Mouse (Mus musculus) E14TG2a.4 (cell line): ENCODE measurements around the gene Mlxipl.

Source experiments
- H3K27me3 ChIP-seq: 2 replicates; pipeline ENCODE4 v1.6.1; 2014; ENCODE audit warnings: low read length, control low read depth; ENCODE audit not compliant: insufficient read depth
- H3K36me3 ChIP-seq: 2 replicates; pipeline ENCODE4 v1.6.1; 2014; ENCODE audit warnings: low read length, control low read depth; ENCODE audit not compliant: insufficient read depth
- H3K4me1 ChIP-seq: replicated peaks from 2 replicates; pipeline ENCODE4 v1.6.1; 2014; ENCODE audit warnings: low read depth, low read length, control low read depth
- H3K4me3 ChIP-seq: replicated peaks from 2 replicates; pipeline ENCODE4 v1.5.1; 2014; ENCODE audit warnings: mild to moderate bottlenecking, low read length
- H3K9me3 ChIP-seq: 2 replicates; pipeline ENCODE4 v1.6.1; 2014; ENCODE audit warnings: low read length, control low read depth
- CTCF ChIP-seq: conservative IDR thresholded peaks from 2 replicates; pipeline ENCODE4 v1.5.1; 2014; ENCODE audit warnings: low read length
- NANOG ChIP-seq: IDR thresholded peaks from 2 replicates; pipeline ENCODE4 v1.6.1; 2014; ENCODE audit warnings: borderline replicate concordance, low read length, mixed read lengths
- POU5F1 ChIP-seq: IDR thresholded peaks from 2 replicates; pipeline ENCODE4 v1.6.1; 2014; ENCODE audit warnings: low read length, borderline replicate concordance

Gene Mlxipl

DNA sequence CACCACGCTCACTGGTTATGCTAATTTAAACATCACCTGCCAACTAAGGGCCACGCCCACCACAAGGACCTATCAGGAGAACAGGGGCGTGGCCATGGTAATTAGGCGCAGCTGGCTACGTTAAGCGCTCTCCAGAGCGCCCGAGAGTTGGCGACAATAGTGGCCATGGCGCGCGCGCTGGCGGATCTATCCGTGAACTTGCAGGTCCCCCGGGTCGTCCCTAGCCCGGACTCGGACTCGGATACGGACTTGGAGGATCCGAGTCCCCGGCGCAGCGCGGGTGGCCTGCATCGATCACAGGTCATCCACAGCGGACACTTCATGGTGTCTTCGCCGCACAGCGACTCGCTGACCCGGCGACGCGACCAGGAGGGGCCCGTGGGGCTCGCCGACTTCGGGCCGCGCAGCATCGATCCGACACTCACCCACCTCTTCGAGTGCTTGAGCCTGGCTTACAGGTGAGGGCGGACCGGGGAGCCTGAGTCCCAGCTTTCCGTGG lies 17.1 kb downstream of the Mlxipl start:
- Histone ChIP-seq H3K4me3 (peak overlapping the region; percentile 84), H3K27me3 (peaks cover 78% of the 10 kb centered on the region), H3K36me3 (no peaks in the 10 kb centered on the region), H3K4me1 (peaks cover 29% of the 10 kb centered on the region), H3K9me3 (no peaks in the 10 kb centered on the region)
- TF ChIP-seq CTCF (no peak), NANOG (no peak), POU5F1 (no peak)

DNA sequence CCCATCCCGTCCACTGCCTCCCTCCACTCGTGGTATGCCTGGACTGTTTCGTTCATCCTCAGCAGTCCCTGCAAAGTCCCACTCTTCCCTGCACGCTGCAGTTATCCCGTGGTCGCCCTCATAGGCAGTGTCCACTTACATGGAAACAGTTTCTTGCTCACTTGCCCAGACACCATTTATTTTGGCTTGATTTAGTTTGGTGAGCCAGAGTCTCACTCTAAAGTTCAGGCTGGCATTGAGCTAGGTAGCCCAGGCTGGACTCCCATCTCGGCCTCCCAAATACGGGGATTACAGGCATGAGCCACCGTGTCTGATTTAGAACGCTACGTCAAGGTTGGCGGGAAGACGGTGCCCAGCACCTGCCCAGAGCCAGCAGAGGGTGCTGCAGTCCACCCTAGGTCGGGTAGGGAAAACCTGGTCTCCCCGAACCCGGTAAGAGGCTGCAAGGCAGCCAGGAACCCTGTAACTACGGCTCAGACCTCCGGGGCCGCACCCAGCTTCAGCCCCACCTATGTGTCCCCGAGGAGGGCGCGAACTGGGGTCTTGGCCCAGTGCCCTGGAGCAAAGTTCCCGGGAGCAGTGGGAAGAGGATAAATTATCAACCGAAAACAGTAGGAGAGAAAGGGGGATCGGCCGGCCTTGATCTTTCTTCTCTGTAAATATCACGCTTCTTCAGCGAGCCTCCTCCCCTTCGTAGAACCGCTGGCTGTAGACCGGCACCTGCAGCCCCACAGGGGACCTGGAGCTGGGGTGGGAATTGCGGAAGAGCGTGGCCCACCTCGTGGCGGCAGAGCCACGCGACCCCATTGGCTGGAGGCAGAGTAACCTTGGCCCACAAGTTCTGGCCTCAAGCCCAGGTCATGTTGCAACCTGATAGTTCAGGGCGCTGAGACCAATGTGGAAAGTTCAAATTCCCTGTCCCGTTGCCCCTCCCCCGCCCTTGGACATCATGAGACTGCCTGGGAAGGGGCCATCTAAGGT lies 18.1 kb downstream of the Mlxipl start:
- TF ChIP-seq POU5F1 = no peak
- TF ChIP-seq NANOG = no peak
- TF ChIP-seq CTCF = no peak; the same call in 1 of the 2 replicates
- Histone ChIP-seq H3K4me1 (peaks cover 29% of the 10 kb centered on the region), H3K36me3 (no peaks in the 10 kb centered on the region), H3K27me3 (peaks cover 74% of the 10 kb centered on the region), H3K9me3 (no peaks in the 10 kb centered on the region), H3K4me3 (peak overlapping the region; percentile 84)

DNA sequence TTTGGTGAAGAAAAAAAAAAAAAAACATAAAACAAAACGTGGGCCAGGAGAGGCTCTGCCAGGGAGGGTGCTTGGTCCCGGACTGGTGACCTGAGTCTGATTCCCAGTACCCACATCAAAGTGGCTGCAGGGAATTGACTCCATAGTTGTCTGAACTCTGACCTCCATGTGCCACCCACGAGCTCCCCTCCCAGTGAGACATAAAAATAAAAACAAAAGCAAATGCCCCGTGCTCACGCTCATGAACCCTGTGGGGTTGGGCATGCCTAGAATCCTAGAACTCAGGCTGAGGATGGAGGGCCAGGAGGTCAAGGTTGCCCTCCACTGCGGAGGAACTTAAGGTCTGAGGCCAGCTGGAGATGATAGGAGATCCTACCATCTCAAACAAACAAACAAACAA lies 19.3 kb downstream of the Mlxipl start:
- Histone ChIP-seq H3K9me3 (no peaks in the 10 kb centered on the region), H3K4me3 (peak overlapping the region; percentile 84), H3K36me3 (no peaks in the 10 kb centered on the region), H3K27me3 (peaks cover 72% of the 10 kb centered on the region), H3K4me1 (peaks cover 37% of the 10 kb centered on the region)
- TF ChIP-seq CTCF = no peak
- TF ChIP-seq POU5F1 = no peak
- TF ChIP-seq NANOG = no peak

DNA sequence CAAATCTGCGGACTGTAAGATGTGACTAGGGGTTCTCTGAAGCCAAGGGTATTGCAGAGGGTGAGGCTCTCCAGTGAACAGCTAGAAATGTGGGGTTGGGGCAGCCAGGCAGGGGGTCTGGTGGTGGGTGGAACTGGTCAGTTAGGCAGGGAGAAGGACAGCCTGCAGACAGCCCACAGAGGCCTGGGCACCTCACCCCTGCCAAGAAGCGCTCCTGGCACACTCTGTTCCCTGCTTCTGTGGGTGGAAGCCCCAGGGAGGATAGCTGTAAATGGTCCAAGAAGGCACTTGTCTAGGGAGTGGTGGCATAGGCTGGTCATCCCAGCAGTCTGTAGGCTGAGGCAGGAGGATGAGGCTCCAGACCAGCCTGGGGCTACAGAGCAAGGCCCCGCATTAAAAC lies 19.7 kb downstream of the Mlxipl start:
- peaks cover 41% of the 10 kb centered on the region for H3K4me1 ChIP-seq
- TF ChIP-seq POU5F1 (no peak), CTCF (no peak), NANOG (no peak)

DNA sequence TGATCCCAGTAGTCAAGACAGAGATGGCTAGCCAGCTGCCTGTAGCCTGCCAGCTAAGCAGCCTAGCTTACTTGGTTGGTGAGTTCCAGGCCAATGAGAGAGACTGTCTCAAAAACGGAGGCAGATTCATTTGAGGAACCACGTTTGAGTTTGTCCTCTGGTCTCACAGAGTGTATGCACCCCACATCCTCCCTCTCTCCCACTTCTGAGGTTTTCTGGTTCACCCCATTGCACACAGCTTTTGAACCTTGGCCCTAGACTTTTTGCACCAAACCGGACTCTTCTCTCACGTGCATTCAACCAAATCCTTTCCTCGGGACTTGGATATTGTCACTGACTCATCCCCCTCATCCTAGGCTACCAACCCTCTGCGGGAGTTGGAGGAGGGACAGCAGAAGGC lies 20.3 kb downstream of the Mlxipl start:
- Histone ChIP-seq H3K9me3 (no peaks in the 10 kb centered on the region), H3K4me3 (no peak overlapping the region), H3K4me1 (peaks cover 43% of the 10 kb centered on the region), H3K36me3 (no peaks in the 10 kb centered on the region), H3K27me3 (peaks cover 64% of the 10 kb centered on the region)
- TF ChIP-seq NANOG = no peak
- no peak for TF ChIP-seq CTCF
- no peak for TF ChIP-seq POU5F1

More for the DNA sequence above, 19.7 kb downstream of the Mlxipl start:
- H3K36me3 ChIP-seq = no peaks in the 10 kb centered on the region
- H3K4me3 ChIP-seq = 0 out of 2 replicates have a peak overlapping the region, but pooled peaks have one; percentile 84
- no peaks in the 10 kb centered on the region for H3K9me3 ChIP-seq
- H3K27me3 ChIP-seq = peaks cover 68% of the 10 kb centered on the region

DNA sequence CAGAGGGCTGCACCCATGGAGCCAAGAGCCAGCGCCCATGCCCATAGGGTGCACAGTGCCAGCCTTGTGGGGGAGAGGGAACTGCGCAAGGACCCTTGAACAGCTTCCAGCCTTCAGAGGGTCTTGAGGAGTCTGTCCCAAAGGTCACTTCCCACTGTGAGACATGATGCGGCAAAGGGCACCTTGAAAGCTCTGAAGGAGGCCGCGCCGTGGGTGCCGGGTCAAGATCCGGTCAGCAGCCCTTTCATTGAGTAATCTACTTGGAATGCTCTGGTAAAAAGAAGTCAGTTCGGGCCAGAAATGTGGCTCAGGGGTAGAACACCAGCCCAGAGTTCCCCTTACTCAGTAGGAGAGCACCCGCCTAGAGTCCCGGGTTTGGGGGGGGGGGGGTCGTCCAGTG lies 24.1 kb downstream of the Mlxipl start:
- TF ChIP-seq POU5F1 (no peak), NANOG (no peak), CTCF (no peak)
- no peaks in the 10 kb centered on the region for H3K36me3 ChIP-seq
- H3K4me3 ChIP-seq = no peak overlapping the region
- no peaks in the 10 kb centered on the region for H3K9me3 ChIP-seq
- H3K27me3 ChIP-seq = peaks cover 28% of the 10 kb centered on the region
- H3K4me1 ChIP-seq = peaks cover 35% of the 10 kb centered on the region

DNA sequence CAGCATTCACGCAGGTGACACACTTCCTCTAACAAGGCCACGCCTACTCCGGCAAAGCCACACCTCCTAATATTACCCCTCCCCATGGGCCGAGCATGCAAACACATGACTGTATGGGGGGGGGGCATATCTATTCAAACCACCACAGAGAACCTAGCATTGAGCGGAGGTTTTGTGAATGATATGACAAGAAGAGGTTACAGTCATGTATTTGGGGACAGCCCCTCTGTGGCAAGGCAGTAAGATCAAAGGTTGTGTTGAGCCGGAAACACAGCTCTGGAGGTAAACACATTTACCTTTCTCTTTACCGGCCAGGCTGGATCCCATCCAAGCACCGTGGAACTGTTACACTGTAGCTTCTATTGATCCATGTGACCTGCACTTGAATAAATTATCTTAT lies 25.6 kb downstream of the Mlxipl start:
- Histone ChIP-seq H3K36me3 (no peaks in the 10 kb centered on the region), H3K4me1 (peaks cover 39% of the 10 kb centered on the region), H3K4me3 (no peak overlapping the region), H3K9me3 (no peaks in the 10 kb centered on the region), H3K27me3 (peaks cover 14% of the 10 kb centered on the region)
- no peak for TF ChIP-seq CTCF
- no peak for TF ChIP-seq POU5F1
- TF ChIP-seq NANOG = no peak

DNA sequence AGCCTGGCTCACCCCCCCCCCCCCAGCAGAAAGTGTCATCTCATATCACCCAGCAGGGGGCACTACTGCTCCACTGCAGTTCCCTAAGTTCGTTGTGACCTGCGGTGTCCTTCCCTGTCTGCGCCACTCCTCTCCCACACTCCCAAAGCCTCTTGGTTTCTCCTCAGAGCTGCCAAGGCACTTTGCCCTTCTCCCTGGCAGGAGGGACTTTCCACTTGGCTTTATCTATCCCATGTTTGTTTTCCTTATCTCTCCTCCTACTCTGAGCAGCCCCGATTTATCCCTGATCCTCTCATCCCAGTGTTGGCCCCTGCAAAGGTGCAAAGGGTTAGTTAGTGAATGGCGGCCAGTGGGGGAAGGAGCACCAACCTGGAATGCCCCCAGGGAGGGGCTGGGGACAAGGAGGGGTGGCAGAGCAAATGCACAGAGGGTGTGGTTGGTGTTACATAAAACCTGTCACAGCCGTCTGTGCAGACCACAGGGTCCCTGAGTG lies 28.9 kb downstream of the Mlxipl start:
- 0 out of 2 replicates have a peak overlapping the region, but pooled peaks have one; percentile 29 for H3K4me3 ChIP-seq
- H3K36me3 ChIP-seq = no peaks in the 10 kb centered on the region
- peak; percentile 76 for TF ChIP-seq CTCF
- TF ChIP-seq NANOG = no peak
- peaks cover 24% of the 10 kb centered on the region for H3K27me3 ChIP-seq
- H3K9me3 ChIP-seq = no peaks in the 10 kb centered on the region
- peaks cover 51% of the 10 kb centered on the region for H3K4me1 ChIP-seq
